Mouse (Mus musculus) G1E (cell line): ENCODE results near the gene Trim15. TPM values are rescaled to one million over a fixed set of nuclear protein-coding genes. Genes with fewer than 3 reads are reported as not detected.
"Not testable (repeated sequence)": the region's sequence is repeated elsewhere in the genome, so short reads cannot be mapped to it uniquely, and the experiment has no call there.

ENCODE experiments used
- ATAC-seq: 2 replicates; pipeline ENCODE4 v1.8.0; 2016; ENCODE audit warnings: mild to moderate bottlenecking; ENCODE audit not compliant: insufficient number of reproducible peaks, poor library complexity, low FRiP score, severe bottlenecking; ENCODE audit errors: extremely low read depth
- DNase-seq: peaks from one replicate; pipeline ENCODE4 v3.0.0; 2012; ENCODE audit warnings: low spot score
- H3K27me3 ChIP-seq: 2 replicates; pipeline ENCODE4 v1.6.1; 2012; ENCODE audit warnings: mild to moderate bottlenecking, low read length, inconsistent platforms; ENCODE audit not compliant: insufficient read depth
- H3K36me3 ChIP-seq: replicated peaks from 2 replicates; pipeline ENCODE3; 2012; ENCODE audit warnings: mild to moderate bottlenecking, inconsistent platforms
- H3K4me1 ChIP-seq: 2 replicates; pipeline ENCODE4 v1.6.1; 2012; ENCODE audit warnings: low read depth, low read length, inconsistent platforms, mixed read lengths; ENCODE audit not compliant: insufficient read depth
- H3K4me3 ChIP-seq: 2 replicates; pipeline ENCODE4 v1.5.1; 2012; ENCODE audit warnings: low read depth, mild to moderate bottlenecking, inconsistent platforms, low read length, moderate library complexity, mixed read lengths
- H3K9me3 ChIP-seq: replicated peaks from 2 replicates; pipeline ENCODE4 v1.6.1; 2012; ENCODE audit warnings: inconsistent platforms
- CTCF ChIP-seq: IDR thresholded peaks from 2 replicates; pipeline ENCODE4 v1.5.1; 2012; ENCODE audit warnings: low read depth, low read length, inconsistent platforms, mixed read lengths
- GATA1 ChIP-seq: IDR thresholded peaks from 2 replicates; pipeline ENCODE4 v1.6.1; 2012; ENCODE audit warnings: borderline replicate concordance, low read length, inconsistent platforms, mixed read lengths
- GATA2 ChIP-seq: IDR thresholded peaks from 2 replicates; pipeline ENCODE4 v1.6.1; 2012; ENCODE audit warnings: low read depth, low read length, inconsistent platforms, borderline replicate concordance
- POLR2AphosphoS5 ChIP-seq: IDR thresholded peaks from 2 replicates; pipeline ENCODE4 v1.6.1; 2012; ENCODE audit warnings: low read depth, low read length, inconsistent platforms; ENCODE audit not compliant: insufficient replicate concordance
- TAL1 ChIP-seq: conservative IDR thresholded peaks from 2 replicates; pipeline ENCODE4 v1.6.1; 2012; ENCODE audit warnings: low read depth, low read length, inconsistent platforms, mixed read lengths
- polyA plus RNA-seq: library from polyadenylated mRNA; stranded (reverse); fragments of >175 nt; gene quantifications from 2 replicates; pipeline ENCODE4 v1.2.3, GENCODE M21; 2012
- total RNA-seq, 2 experiments: library from RNA; stranded (forward) in 1 of 2; stranded (reverse) in 1 of 2; fragments of 200-1000 nt in 1 of 2; fragments of >200 nt in 1 of 2; fragmentation: Nextera tagmentation in 1 of 2; gene quantifications; 2 replicates each; pipeline ENCODE4 v1.2.3; 2014 to 2017

Trim15 gene
- total and polyA plus RNA-seq, 3 experiments, result 0.22 TPM; not detected in 2

DNA sequence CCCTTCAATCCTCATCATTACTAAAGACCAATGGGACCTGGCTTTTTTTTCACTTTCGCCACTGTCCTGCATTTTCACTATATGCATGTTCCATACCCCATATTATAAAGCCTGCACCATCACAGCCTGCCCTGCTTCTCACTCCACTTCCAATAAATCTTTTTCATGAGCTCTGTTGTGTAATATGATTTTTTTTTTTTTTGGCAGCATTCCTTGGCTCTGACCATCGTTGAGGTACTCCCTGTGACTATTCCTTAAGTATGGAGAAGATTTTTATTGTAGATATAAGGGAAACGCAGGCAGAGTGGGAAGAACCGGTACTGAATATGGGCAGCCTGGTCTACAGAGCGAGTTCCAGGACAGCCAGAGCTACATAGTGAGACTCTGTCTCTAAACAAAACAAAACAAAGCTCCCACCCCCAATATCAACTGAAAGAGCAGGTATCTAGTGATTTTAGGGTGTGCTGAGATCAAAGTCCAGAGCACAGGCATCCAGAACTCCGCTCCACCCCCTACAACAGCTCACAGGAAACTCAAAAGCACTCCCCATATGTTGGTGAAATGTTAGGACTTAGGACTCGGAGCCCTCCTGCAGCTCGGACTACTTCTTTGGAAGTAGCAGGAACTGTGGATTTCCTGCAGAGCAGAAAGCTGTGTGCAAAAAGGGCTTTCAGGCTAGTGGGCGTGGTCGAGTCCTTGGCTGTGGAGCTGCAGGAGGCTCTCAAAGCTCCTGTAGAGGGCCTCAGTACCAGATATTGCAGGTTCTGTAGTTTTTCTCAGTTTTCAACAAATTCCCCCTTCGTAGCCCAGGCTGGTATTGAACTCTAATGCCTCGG lies 31.2 kb downstream of the Trim15 start:
- DNase-seq (peak; percentile 53), ATAC-seq (peak; percentile 40; the same call in 1 of the 2 replicates)
- peaks cover 21% of the 10 kb centered on the region; the same call in 1 of the 2 replicates for H3K27me3 ChIP-seq
- peaks cover 13% of the 10 kb centered on the region for H3K36me3 ChIP-seq
- H3K4me1 ChIP-seq, result peaks cover 23% of the 10 kb centered on the region
- peak overlapping the region; percentile 83; the same call in 1 of the 2 replicates for H3K4me3 ChIP-seq
- TF ChIP-seq GATA2 (no peak), POLR2AphosphoS5 (no peak), CTCF (no peak), GATA1 (no peak), TAL1 (no peak)
- no peaks in the 10 kb centered on the region for H3K9me3 ChIP-seq

DNA sequence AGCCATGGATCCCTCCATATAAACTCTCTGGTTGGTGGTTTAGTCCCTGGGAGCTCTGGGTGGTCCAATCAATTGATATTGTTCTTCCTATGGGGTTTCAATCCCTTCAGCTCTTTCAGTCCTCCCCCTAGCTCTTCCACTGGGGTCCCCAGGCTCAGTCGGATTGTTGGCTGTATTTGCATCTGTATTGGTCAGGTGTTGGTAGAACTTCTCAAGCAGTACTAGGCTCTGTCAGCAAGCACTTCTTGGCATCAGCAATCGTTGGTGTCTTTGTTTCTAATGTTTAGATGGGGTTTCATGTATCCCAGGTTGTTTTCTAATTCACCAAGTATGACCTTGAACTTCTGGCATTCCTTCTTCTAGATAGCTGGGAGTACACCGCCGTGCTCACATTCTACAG lies 34.3 kb downstream of the Trim15 start:
- DNase-seq (no peak), ATAC-seq (no peak)
- TF ChIP-seq CTCF, result no peak
- TF ChIP-seq GATA2, result no peak
- no peak for TF ChIP-seq TAL1
- Histone ChIP-seq H3K9me3 (no peaks in the 10 kb centered on the region), H3K27me3 (peaks cover 33% of the 10 kb centered on the region), H3K4me3 (no peak overlapping the region), H3K36me3 (no peaks in the 10 kb centered on the region), H3K4me1 (peaks cover 11% of the 10 kb centered on the region)

DNA sequence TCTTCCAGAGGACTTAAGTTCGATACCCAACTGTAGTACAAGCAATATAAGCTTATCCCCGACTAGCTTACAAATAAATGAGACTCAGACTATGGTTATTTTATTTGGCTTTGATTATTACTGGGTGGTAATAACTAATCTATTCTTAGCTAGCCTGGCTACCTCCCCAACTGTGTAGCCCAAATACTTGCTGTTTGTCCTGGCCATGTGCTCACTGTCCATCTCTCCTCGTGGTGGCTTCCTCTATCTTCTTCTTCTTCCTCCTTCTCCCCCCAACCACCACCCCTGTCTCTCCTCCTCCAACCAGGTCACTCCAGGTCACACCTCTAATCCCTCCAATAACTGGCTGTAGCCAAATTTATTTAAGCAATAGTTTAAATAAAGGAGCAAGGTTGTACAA lies 36.5 kb downstream of the Trim15 start:
- peaks cover 35% of the 10 kb centered on the region for H3K27me3 ChIP-seq
- DNase-seq, result no peak
- no peaks in the 10 kb centered on the region for H3K4me1 ChIP-seq
- no peak for ATAC-seq
- no peak overlapping the region for H3K4me3 ChIP-seq
- no peaks in the 10 kb centered on the region for H3K36me3 ChIP-seq
- TF ChIP-seq GATA1, result no peak
- TF ChIP-seq GATA2, result no peak
- no peak for TF ChIP-seq POLR2AphosphoS5
- no peak for TF ChIP-seq TAL1
- TF ChIP-seq CTCF, result no peak
- H3K9me3 ChIP-seq, result no peaks in the 10 kb centered on the region

DNA sequence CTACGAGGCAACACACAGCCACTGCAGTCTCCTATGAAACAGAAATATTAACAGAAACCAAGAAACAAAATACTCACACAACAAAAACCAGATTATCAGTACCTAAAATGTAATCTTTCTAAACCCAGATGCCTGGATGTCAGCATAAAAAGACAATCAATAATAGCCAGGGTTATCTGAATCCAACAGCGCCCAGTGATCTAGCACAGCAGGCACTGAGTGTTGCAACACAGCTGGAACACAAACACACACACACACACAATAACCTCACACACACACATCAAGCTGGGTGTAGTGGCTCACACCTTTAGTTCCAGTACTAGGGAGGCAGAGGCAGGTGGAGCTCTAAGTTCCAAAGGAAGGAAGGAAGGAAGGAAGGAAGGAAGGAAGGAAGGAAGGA lies 38.5 kb downstream of the Trim15 start:
- H3K36me3 ChIP-seq, result no peaks in the 10 kb centered on the region
- ATAC-seq (no peak), DNase-seq (no peak)
- H3K4me3 ChIP-seq, result no peak overlapping the region
- no peak for TF ChIP-seq CTCF
- TF ChIP-seq GATA2, result no peak
- no peak for TF ChIP-seq GATA1
- no peaks in the 10 kb centered on the region for H3K9me3 ChIP-seq
- peaks cover 22% of the 10 kb centered on the region for H3K27me3 ChIP-seq
- no peaks in the 10 kb centered on the region for H3K4me1 ChIP-seq

DNA sequence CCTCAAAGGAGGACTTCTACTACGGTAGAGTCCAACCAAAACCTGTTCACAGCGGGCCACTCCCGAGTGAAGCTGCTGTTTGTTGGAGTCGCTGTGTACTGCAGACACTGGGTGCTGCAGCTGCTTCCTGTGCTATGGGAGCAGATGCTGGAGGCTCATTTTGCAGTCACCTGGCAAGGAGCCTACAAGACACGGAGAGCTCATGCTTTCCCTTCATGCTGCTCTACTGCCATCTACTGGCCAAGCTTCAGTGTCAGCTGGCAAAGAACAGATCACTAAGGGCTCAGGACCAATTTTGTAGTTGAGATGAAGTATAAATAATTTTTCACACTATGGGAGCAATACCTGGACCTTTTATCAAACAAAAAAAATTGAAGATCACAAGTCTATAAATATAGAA lies 41.0 kb downstream of the Trim15 start:
- H3K4me3 ChIP-seq, H3K4me1 ChIP-seq, DNase-seq, H3K9me3 ChIP-seq, H3K36me3 ChIP-seq: not testable (repeated sequence)
- peak; percentile 49; the same call in 1 of the 2 replicates for ATAC-seq
- 0 out of 2 replicates have a peak, but pooled peaks have one; percentile 24 for TF ChIP-seq CTCF
- H3K27me3 ChIP-seq, result peaks cover 17% of the 10 kb centered on the region

DNA sequence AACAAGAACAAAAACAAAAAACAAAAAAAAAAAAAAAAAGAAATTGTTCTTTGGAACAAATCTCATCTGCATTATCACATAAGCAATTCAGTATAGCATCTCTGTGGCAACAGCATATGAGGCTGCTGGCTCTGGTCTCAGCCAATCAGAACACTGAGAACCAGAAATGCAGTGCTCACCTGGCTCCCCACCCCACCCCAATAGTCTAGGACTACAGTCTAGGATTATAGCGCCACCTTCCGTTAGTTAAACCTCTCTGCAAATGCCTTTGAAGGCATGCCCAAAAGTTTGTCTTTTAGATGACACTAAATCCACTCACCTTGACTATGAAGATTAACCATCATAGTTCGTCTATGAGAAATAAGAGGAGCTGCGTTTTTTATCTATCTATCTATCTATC lies 41.5 kb downstream of the Trim15 start:
- Histone ChIP-seq H3K4me3 (no peak overlapping the region), H3K27me3 (peaks cover 14% of the 10 kb centered on the region), H3K4me1 (no peaks in the 10 kb centered on the region), H3K9me3 (no peaks in the 10 kb centered on the region), H3K36me3 (no peaks in the 10 kb centered on the region)
- no peak for ATAC-seq
- no peak for DNase-seq
- TF ChIP-seq GATA1 (no peak), TAL1 (no peak), POLR2AphosphoS5 (no peak), GATA2 (no peak), CTCF (no peak)

DNA sequence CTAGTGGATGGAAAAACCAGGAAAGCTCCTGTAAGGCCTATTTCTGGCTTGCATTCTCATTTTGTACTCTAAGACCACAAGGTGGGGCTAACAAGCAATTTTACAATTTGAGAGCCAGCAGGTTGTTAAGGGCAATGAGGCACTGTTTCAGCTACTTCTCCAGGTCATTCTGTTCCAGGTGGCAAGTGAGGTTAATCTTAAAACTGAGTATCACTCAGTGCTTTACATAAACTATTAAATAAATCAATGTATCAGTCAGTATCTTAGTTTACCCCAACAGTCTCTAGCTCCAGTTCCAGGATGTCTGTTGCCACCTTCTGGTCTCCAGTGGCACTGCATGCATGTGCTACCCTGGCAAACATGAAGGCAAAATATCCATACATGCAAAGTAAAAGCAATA lies 43.0 kb downstream of the Trim15 start:
- Histone ChIP-seq H3K9me3 (no peaks in the 10 kb centered on the region), H3K27me3 (peaks cover 13% of the 10 kb centered on the region), H3K4me1 (no peaks in the 10 kb centered on the region), H3K36me3 (no peaks in the 10 kb centered on the region), H3K4me3 (no peak overlapping the region)
- no peak for TF ChIP-seq POLR2AphosphoS5
- TF ChIP-seq GATA1, result no peak
- TF ChIP-seq CTCF, result peak; percentile 49; the same call in 1 of the 2 replicates
- TF ChIP-seq GATA2, result no peak
- no peak for TF ChIP-seq TAL1
- no peak for ATAC-seq
- DNase-seq, result no peak
